Mouse (Mus musculus): ENCODE measurements at regions not wholly inside any gene's neighbourhood (a gene's known extent, or its start where the extent isn't known, plus 50 kb on each side); places are given as distances from the start of the nearest gene placed in this dataset.

DNA sequence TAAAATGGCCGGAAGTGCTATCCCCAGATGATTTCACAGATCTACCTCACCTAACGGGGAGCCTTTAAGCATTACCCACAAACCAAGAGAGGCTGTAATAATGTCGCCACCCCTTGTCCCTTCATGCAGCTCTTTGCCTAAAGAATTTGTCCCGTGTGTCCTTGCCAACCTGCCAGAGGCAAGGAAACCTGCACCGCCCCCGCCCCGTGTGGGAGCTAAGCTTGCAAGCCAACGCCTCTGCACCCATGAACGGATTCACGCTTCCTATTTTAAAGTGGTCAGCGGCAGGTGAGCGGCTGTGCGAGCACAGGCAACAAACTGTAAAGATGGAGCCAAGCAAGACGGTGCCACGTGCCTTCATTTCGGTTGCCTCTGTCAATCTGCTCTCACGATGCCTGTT is 63.1 kb downstream of the Gm11011 start:
- DNase-seq (ENCODE audit: extremely low spot score in 1 of 2, low spot score in 1 of 2) = no peak

- DNase-seq (ENCODE audit: extremely low spot score in 1 of 2, low spot score in 1 of 2) = no peak
These were observed 67.6 kb downstream of the Gm11011 start for GRCm38 (mm10) chr2:169519941-169520340.

- no peak for DNase-seq (ENCODE audit: extremely low spot score in 1 of 2, low spot score in 1 of 2)
These were observed 72.2 kb downstream of the Gm11011 start for GRCm38 (mm10) chr2:169515350-169515749.

DNA sequence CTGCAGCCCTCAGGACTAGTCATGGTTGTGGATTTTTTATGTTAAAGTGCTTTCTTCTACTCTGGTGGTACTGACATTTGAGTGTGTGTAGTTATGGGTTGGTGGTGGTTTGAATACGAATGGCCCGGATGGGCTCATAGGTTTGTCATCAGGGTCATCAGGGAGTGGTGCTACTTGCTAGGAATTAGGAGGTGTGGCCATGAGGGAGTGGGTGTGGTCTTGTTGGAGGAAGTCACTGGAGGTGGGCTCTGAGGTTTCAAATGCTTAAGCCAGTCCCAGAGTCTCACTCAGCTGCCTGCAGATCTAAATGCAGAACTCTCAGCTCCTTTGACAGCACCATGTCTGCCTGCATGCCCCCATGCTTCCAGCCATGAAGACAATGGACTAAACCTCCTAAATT is 76.8 kb downstream of the Gm11011 start:
- DNase-seq (ENCODE audit: extremely low spot score in 1 of 2, low spot score in 1 of 2) = no peak

GRCm38 (mm10) chr2:169509406-169509805 is 78.1 kb downstream of the Gm11011 start:
- DNase-seq (ENCODE audit: extremely low spot score in 1 of 2, low spot score in 1 of 2) = no peak

- DNase-seq (ENCODE audit: extremely low spot score in 1 of 2, low spot score in 1 of 2) = no peak
These were observed 83.0 kb downstream of the Gm11011 start for GRCm38 (mm10) chr2:169504416-169505057.

- no peak for DNase-seq (ENCODE audit: extremely low spot score in 1 of 2, low spot score in 1 of 2)
These were observed 84.0 kb downstream of the Gm11011 start for GRCm38 (mm10) chr2:169503598-169503958.

DNA sequence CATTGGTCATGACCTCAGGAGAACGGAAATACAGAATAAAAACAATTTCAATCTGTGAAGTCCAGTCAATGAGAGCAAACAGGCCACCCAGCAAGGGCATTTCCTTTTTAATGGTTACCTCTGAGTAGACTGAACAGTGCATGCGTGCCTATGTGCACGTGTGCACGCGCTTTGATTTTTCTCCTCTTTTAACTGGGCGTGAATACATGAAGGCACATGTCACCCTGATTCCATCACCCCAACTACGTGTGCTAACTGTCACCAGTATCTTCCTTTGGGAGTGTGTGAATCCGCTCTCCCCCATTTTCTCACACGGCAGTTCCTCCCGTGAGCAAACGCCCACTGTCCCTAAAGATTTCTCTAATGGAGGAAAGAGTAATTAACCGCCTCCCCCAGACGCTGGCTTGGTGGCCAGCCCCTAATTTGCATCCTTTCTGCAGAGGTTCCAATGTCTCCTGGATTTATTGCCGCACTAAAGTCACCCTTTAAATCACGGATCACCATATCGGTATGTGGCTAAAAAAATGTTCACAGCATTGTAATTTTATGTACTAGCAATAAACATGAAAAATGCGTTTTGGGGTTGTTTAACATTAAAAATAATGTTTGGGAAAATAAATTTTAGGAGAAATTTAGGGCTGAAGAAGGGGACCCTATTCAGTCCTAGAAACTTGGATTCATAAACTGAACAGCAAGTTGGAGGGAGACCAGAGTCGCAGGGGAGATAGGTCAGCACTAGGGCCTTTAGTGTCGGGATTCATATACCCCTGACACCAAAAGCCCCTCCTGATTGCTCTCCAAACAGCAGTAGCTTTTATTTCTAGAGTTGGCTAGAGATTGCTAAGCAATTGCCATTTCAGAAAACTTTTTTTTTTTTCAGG is 84.6 kb downstream of the Gm11011 start:
- DNase-seq (ENCODE audit: extremely low spot score in 1 of 2, low spot score in 1 of 2) = no peak

DNA sequence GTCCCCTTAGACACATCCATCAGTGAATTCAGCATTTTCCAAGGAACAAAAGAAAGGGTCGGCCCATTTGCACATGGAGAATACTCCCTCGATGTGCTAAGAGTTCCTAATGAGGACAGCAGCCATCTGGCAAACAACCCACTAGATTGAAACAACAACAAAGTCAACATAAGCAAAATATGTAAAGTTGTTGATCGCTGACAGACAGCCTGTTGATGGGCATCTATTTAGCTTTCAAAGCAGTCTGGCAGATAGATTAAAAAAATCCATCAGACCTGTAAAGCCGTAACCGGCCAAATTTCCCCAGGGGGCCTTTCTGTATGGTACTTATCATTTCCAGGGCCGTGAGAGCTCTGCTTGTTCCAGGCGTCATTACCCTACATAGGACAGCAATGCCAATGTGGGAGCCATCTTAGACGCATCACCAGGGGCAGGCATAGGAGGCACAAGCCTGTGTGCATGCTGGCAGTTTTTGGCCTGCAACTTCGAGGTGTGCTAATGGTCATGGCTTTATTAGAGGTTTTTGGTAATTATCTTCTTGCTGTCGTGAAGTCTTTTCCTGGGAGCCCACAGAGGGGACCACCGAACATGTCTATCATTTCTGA is 85.7 kb downstream of the Gm11011 start:
- no peak for DNase-seq (ENCODE audit: extremely low spot score in 1 of 2, low spot score in 1 of 2)

DNA sequence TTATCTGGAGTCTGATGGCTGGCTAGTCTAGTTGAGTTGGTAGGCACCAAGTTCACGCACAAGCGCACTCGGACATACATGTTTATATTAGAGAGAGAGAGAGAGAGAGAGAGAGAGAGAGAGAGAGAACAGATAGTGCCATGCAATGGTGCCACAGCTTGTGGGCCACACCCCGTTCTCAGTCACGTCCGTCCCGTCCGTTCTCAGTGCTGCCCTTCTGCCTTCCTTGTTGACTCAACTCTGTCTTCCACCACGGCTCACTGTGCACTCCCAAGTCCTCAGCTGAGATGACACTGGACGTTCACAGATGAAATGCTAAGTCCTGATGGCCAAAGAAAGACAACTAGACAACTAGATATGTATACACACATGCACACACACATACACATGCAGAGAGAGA is 92.2 kb downstream of the Gm11011 start:
- no peak for DNase-seq (ENCODE audit: extremely low spot score in 1 of 2, low spot score in 1 of 2)

GRCm38 (mm10) chr2:169494503-169495311 is 92.8 kb downstream of the Gm11011 start:
- DNase-seq (ENCODE audit: extremely low spot score in 1 of 2, low spot score in 1 of 2) = no peak

- no peak for DNase-seq (ENCODE audit: extremely low spot score in 1 of 2, low spot score in 1 of 2)
These were observed 93.8 kb downstream of the Gm11011 start for GRCm38 (mm10) chr2:169493609-169494275.

DNA sequence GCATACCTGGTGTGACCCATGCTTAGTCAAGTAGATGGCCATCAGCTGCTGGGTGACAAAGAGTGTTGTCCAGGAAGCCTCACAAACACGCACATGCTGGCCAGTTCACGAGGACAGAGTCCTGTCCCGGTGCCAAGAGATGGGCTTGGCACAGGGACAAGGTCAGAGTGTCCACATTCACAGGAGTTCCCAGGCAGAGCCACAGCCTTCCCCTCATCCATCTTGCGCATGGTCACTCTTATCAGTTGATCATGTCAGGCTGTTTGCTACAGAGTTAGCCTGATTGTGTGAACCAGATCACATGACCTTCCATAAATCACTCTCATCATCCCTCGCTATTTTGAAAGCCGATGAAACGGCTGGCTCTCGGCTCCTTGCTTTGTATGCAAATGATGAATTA is 103.6 kb downstream of the Gm11011 start:
- no peak for DNase-seq (ENCODE audit: extremely low spot score in 1 of 2, low spot score in 1 of 2)

DNA sequence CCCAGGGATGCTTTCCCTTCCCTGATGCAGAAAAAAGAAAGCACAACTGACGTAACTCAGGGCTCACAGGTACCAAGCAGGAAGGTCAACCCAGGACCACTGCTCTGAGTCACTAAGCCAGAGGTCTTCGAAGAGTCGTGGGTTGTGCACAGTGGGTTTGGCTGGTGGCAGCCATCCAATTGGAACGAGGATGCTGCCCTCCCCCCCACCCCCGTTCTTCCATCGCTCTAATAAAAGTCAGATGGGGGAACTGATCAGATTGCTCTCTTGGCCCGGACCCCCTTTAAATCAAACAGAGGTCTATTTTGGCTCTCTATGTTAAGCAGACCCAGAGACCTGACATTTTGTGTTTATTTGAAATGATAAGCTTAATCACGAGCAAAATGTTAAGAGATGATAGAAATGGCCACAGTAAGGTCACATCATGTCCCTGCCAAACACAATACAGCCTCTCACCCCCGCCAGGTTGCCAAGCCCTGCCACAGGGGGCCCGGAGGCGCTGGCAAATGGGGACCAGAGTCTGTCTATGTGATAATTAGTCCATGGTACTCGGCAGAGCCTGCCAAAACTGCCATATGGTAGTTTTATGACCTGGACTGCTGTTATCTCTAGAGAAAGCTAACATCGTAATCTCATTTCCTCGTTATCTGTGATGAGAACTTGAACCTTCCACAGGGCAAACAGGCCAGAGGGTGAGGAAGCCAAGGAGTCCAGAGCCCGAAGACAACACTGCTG is 105.6 kb downstream of the Gm11011 start:
- no peak for DNase-seq (ENCODE audit: extremely low spot score in 1 of 2, low spot score in 1 of 2)

GRCm38 (mm10) chr2:169474418-169475112 is 113.0 kb downstream of the Gm11011 start:
- DNase-seq (ENCODE audit: extremely low spot score in 1 of 2, low spot score in 1 of 2) = no peak

DNA sequence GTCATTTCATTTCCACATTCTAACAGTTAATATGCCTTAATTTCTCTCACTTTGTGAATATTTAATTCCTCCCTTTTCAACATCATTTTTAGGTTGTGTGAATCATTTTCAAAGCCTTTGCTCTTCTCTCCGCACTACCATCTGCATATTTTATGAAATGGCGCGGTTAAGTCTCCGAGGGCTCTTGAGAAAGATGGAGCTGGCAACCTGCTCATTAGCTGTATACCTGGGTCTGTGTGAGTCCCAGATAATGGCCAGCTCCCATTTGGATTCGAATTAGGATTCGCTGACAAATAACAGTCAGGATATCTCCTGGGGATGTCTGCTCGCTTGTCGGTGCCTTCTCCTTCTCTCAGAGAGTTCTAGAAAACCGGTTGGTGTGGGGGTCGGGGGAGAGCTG is 118.0 kb downstream of the Gm11011 start:
- DNase-seq (ENCODE audit: extremely low spot score in 1 of 2, low spot score in 1 of 2) = no peak

- DNase-seq (ENCODE audit: extremely low spot score in 1 of 2, low spot score in 1 of 2) = no peak
These were observed 119.9 kb downstream of the Gm11011 start for GRCm38 (mm10) chr2:169467621-169468020.

GRCm38 (mm10) chr2:169464106-169464505 is 123.4 kb downstream of the Gm11011 start:
- DNase-seq (ENCODE audit: extremely low spot score in 1 of 2, low spot score in 1 of 2) = no peak

- no peak for DNase-seq (ENCODE audit: extremely low spot score in 1 of 2, low spot score in 1 of 2)
These were observed 126.0 kb downstream of the Gm11011 start for GRCm38 (mm10) chr2:169461491-169462039.
